Mouse (Mus musculus) neural tube, embryonic 13.5 days (tissue): ENCODE measurements at regions not wholly inside any gene's neighbourhood (a gene's known extent, or its start where the extent isn't known, plus 50 kb on each side); places are given as distances from the start of the nearest gene placed in this dataset.

Source experiments
- ATAC-seq: fragments of 200-750 bp; cut with Nextera tagmentation; 2 replicates; pipeline ENCODE4 v1.8.0; 2017; ENCODE audit warnings: low read depth, mild to moderate bottlenecking, moderate TSS enrichment, moderate library complexity
- H3K27ac ChIP-seq: fragments of 300-500 bp; sonication (generic); replicated peaks from 2 replicates; pipeline ENCODE4 v1.5.1; 2015; ENCODE audit warnings: moderate library complexity, mild to moderate bottlenecking, inconsistent platforms
- H3K27me3 ChIP-seq: fragments of 300-500 bp; sonication (generic); 2 replicates; pipeline ENCODE4 v1.6.1; 2015; ENCODE audit warnings: mild to moderate bottlenecking, inconsistent platforms
- H3K36me3 ChIP-seq: fragments of 300-500 bp; sonication (generic); 2 replicates; pipeline ENCODE4 v1.6.1; 2015; ENCODE audit warnings: mild to moderate bottlenecking, inconsistent platforms
- H3K4me1 ChIP-seq: fragments of 300-500 bp; sonication (generic); replicated peaks from 2 replicates; pipeline ENCODE4 v1.6.1; 2015; ENCODE audit warnings: inconsistent platforms
- H3K4me2 ChIP-seq: fragments of 300-500 bp; sonication (generic); 2 replicates; pipeline ENCODE4 v1.6.1; 2015; ENCODE audit warnings: inconsistent platforms, mild to moderate bottlenecking, moderate library complexity
- H3K4me3 ChIP-seq: fragments of 300-500 bp; sonication (generic); 2 replicates; pipeline ENCODE4 v1.5.1; 2015; ENCODE audit warnings: mild to moderate bottlenecking, inconsistent platforms
- H3K9ac ChIP-seq: fragments of 300-500 bp; sonication (generic); 2 replicates; pipeline ENCODE4 v1.6.1; 2015; ENCODE audit warnings: moderate library complexity, mild to moderate bottlenecking, inconsistent platforms
- H3K9me3 ChIP-seq: fragments of 300-500 bp; sonication (generic); 2 replicates; pipeline ENCODE4 v1.6.1; 2016; ENCODE audit warnings: inconsistent platforms
- WGBS: fragments of 180-500 bp; shearing (Covaris S2); methylation state at CpG from one replicate; pipeline ENCODE4 v1.1.7; 2015; 5-methylcytosine and 5-hydroxymethylcytosine counted together

DNA sequence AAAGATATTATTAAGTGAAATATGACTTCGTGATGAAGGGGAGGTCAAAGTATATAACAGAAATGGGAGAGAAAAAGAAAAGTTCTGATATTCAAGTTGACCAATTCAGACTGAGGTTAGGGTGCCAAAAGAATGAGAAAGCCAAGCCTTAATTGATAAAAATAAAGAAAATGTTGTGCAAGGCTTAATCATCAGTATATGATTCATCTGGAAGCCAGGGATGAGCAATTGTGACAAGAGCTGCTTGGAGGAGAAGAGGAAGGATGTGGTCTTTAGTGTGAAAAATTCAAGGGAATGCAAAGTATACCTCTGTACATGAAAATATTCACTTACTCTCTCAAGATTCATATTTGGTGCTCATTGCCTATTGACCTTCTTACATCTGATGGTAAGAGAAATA, 129.7 kb upstream of the Rasa1 start:
- WGBS, result 75% methylated on average over 1 of the region's 1 CpGs
- Histone ChIP-seq H3K9me3 (no peaks in the 10 kb centered on the region), H3K4me1 (no peaks in the 10 kb centered on the region), H3K4me2 (no peak overlapping the region), H3K27me3 (no peaks in the 10 kb centered on the region), H3K36me3 (no peaks in the 10 kb centered on the region), H3K27ac (no peak overlapping the region), H3K4me3 (no peak overlapping the region), H3K9ac (no peak overlapping the region)
- no peak for ATAC-seq

DNA sequence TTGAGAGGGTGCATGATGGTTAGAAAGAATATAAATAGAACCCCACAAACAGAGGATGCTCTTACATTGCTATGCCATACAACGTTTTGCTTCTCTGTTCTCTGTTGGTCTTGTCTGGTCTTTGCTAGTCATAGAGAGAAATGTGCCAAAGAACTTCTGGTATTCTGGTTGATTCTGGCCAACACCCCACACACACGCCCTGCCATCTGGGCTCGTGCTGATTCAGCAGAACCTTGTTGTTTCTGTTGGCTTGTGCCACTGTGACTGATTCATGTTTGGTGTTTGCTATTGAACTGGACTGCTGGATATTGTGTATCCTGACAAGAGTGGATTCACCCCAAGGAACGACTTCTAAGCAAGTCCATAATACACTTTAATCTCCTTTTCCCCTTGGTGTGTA, 126.0 kb upstream of the Rasa1 start:
- Histone ChIP-seq H3K27ac (no peak overlapping the region), H3K9ac (no peak overlapping the region), H3K36me3 (no peaks in the 10 kb centered on the region), H3K27me3 (no peaks in the 10 kb centered on the region), H3K9me3 (no peaks in the 10 kb centered on the region), H3K4me3 (no peak overlapping the region), H3K4me1 (no peaks in the 10 kb centered on the region), H3K4me2 (no peak overlapping the region)
- 82% methylated on average over 4 of the region's 4 CpGs for WGBS
- ATAC-seq, result no peak

DNA sequence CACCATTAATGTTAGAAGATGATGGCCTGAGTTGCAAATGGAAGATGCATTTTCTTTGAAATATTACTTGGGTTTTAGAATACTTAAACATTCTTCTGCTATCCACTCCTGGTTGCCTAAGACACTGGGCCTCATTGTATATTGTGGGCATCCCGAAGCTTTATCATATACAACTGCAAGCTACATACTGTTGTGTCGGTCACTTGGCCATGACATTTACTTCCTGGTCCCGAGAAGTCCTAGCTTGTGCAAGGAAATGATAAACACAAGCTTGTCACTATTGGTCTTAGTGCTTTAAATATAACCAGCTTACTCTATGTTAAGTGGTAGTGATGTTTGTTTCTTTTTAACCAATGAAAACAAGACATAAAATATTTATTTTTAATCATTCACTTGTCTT, 122.4 kb upstream of the Rasa1 start:
- Histone ChIP-seq H3K9ac (no peak overlapping the region), H3K9me3 (no peaks in the 10 kb centered on the region), H3K4me3 (no peak overlapping the region), H3K27me3 (no peaks in the 10 kb centered on the region), H3K27ac (no peak overlapping the region), H3K4me2 (no peak overlapping the region), H3K36me3 (no peaks in the 10 kb centered on the region), H3K4me1 (no peaks in the 10 kb centered on the region)
- 88% methylated on average over 3 of the region's 3 CpGs for WGBS
- no peak for ATAC-seq

DNA sequence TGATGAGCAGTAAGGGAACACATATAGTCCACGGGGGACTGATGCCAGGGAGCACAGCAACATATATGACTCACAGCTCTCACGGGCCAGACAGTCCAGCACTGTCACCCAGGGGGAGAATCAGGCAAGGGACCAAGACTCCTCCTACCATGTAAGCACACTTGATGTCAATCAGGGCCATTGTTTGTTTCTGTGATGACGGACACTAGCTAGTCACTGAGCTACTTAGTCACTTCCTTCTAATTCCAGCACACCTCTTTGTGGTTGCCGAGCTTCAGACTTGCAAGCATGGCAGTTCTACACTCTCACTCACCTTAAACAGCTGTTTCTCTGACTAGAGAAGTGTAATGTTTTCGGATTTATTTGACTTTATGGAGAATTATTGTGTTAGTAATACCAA, 109.9 kb upstream of the Rasa1 start:
- Histone ChIP-seq H3K4me2 (no peak overlapping the region), H3K4me3 (no peak overlapping the region), H3K27me3 (no peaks in the 10 kb centered on the region), H3K9ac (no peak overlapping the region), H3K9me3 (no peaks in the 10 kb centered on the region), H3K4me1 (no peaks in the 10 kb centered on the region), H3K36me3 (no peaks in the 10 kb centered on the region), H3K27ac (no peak overlapping the region)
- no peak for ATAC-seq
- 81% methylated on average over 5 of the region's 5 CpGs for WGBS

DNA sequence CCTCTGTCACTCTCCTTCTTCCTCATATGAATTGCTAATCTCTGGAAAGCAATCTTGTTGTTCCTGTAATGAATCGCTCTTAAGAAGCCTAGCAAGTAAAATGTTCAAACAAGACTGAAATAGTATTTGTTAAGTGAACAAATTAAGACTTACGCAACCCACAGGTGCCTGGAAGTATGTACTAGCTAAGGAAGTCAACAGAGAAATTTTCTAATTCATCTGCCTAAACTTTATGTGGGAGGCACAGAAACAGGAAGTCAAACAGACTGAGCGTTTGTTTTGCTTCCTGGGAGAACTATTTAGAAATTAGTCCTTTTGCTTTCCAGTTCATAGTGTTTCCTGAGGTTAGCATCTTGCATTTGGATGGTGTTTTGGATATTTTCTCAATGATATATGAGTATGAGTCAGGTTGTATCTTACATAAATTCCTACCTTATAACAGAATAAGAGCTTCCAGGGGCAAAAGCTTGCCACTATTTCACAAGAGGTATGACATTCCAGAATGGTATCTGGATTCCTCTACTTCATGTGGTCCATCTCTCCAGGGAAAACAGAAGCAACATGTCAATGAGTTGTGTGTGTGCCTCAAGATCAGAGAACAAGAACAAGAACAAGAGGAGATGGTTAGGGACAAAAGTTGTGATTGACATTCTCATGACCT, 87.5 kb upstream of the Rasa1 start:
- Histone ChIP-seq H3K4me3 (no peak overlapping the region), H3K27ac (no peak overlapping the region), H3K4me2 (no peak overlapping the region), H3K36me3 (no peaks in the 10 kb centered on the region), H3K27me3 (no peaks in the 10 kb centered on the region), H3K9me3 (no peaks in the 10 kb centered on the region), H3K4me1 (no peaks in the 10 kb centered on the region), H3K9ac (no peak overlapping the region)
- WGBS, result 91% methylated on average over 3 of the region's 3 CpGs
- ATAC-seq, result no peak

DNA sequence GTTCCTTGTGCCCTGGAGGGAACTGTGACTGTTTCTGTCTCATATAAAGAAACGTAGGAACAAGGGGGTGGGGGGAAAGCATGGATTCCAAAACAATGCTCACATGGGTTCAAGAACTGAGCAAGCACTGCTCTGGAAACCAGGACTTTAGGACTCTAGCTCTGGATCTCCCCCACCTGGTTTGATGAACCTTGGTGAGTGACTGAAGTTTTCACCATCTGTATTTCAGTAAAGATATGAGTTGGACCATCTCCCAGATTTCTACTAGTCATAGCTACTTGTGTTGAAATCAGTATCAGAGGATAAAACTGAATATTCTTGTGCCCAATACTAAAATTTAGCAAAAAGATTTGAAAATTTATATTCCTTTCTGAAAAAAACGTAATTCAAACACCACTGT, 70.7 kb upstream of the Rasa1 start:
- H3K9me3 ChIP-seq, result no peaks in the 10 kb centered on the region
- no peaks in the 10 kb centered on the region for H3K36me3 ChIP-seq
- no peak overlapping the region for H3K4me2 ChIP-seq
- H3K4me1 ChIP-seq, result no peaks in the 10 kb centered on the region
- 77% methylated on average over 2 of the region's 2 CpGs for WGBS
- H3K9ac ChIP-seq, result no peak overlapping the region
- H3K4me3 ChIP-seq, result no peak overlapping the region
- no peaks in the 10 kb centered on the region for H3K27me3 ChIP-seq
- H3K27ac ChIP-seq, result no peak overlapping the region
- ATAC-seq, result no peak

DNA sequence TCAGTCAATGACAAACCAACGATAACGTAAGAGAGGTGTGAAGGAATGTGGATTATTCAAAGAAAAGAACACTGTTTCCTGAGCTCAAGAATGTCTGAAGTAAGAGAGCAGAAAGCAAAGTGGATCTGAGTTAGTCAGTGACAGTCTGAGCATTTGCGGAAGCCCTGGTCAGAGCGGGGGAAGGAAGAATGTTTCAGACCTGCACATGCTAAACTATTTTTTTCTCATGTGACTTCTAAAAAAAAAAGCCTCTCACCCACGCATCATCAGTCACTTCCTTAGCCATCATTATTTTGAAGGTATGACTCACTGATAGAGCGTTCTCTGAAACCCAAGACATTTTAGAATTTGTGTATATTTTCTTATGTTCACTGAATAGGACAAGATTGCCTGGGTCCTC, 70.2 kb upstream of the Rasa1 start:
- Histone ChIP-seq H3K4me3 (no peak overlapping the region), H3K27ac (no peak overlapping the region), H3K9ac (no peak overlapping the region), H3K27me3 (no peaks in the 10 kb centered on the region), H3K4me2 (no peak overlapping the region), H3K9me3 (no peaks in the 10 kb centered on the region), H3K4me1 (no peaks in the 10 kb centered on the region), H3K36me3 (no peaks in the 10 kb centered on the region)
- 94% methylated on average over 6 of the region's 6 CpGs for WGBS
- no peak for ATAC-seq

DNA sequence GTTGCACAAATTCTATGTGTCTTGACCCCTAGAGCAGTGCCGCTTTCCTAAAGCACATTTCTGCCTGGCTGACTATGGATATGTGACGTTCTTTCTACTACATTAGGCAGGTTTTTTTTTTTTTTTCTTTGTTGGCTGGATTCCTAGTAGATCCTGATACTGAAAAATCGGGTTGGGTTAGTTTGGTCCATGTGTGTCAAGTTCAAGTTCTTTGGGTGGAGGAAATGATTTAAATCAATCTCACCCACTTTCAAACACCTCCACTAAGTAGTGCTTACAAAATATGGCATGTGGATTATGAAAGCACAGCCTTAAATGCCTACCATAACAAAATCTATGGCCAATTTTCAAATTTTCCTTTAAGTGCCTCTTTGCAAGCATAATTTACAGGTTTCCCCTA, 63.1 kb upstream of the Rasa1 start:
- H3K9ac ChIP-seq, result no peak overlapping the region
- no peak overlapping the region for H3K4me2 ChIP-seq
- H3K4me3 ChIP-seq, result no peak overlapping the region
- 82% methylated on average over 3 of the region's 3 CpGs for WGBS
- no peaks in the 10 kb centered on the region for H3K9me3 ChIP-seq
- H3K27ac ChIP-seq, result no peak overlapping the region
- H3K27me3 ChIP-seq, result no peaks in the 10 kb centered on the region
- no peaks in the 10 kb centered on the region for H3K4me1 ChIP-seq
- ATAC-seq, result no peak
- no peaks in the 10 kb centered on the region for H3K36me3 ChIP-seq
